Mouse (Mus musculus): ENCODE results near the gene Llgl1.

The Llgl1 gene

GRCm38 (mm10) chr11:60699524-60700075 is at the start of gene Llgl1:
TSS of gene Llgl1 (plus strand) at chr11:60699723.
- DNase-seq (ENCODE audit: low spot score): peak; percentile 89

DNA sequence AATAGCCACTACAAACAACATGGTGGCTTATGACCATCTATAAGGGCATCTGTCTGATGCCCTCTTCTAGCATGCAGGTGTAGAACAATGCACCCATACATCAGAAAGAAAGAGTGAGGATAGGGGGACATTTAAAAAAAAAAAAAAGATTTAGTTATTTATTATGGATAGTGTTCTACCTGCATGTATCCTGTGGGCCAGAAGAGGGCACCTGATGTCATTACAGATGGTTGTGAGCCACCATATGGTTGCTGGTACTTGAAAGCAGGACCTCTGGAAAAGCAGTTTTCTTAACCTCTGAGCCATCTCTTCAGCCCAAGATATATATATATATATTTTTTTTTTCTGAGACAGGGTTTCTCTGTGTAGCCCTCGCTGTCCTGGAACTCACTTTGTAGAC is 3.4 kb upstream of the Llgl1 start:
- no peak for DNase-seq (ENCODE audit: low spot score)

GRCm38 (mm10) chr11:60697561-60697960 is 2.0 kb upstream of the Llgl1 start:
- no peak for DNase-seq (ENCODE audit: low spot score)

GRCm38 (mm10) chr11:60698806-60699523 is 558 bp upstream of the Llgl1 start:
- DNase-seq (ENCODE audit: low spot score): peak; percentile 80

DNA sequence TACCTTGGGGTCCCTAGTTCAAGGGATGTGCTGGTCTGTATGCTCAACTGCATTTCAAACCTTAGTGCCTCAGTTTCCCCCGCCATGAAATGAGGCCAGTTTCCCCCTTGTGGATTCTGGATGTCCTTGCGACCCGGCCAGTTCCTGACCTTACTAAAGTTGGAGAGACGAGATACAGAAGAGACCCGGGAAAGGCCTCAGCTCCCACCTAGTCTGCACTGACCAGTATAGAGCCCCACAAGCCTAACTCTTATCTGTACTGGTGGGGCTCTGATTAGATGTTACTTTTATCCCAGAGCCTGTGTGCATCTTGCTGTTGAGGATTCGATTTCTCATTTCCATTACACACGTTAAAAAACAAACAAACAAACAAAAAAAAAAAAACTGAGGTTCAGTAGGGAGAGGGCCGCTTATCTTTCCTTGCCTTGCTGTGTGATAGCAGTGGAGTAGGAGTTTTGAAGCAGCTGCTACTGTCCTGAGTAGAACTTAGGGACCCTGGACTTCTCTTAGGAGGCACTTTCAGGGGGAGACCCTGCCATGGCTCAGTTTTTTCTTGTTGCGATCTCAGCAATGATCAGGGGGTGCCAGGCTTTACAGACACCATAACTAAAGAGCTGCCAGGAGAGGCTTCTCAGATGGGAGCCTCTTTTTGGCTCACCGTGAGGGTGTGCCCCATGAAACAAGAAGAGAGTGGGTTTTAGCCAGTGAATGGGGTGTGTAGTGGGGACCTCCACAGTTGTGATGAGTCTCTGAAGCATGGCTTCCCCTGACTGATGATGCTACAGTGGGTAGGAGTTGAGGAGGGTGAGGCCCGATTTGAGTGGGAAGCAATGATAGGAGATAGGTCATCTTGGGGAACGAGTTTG is 1.0 kb downstream of the Llgl1 start:
- DNase-seq (ENCODE audit: low spot score): no peak

GRCm38 (mm10) chr11:60701611-60702010 is 2.1 kb downstream of the Llgl1 start:
- DNase-seq (ENCODE audit: low spot score): no peak

GRCm38 (mm10) chr11:60703131-60703530 is 3.6 kb downstream of the Llgl1 start:
- DNase-seq (ENCODE audit: low spot score): no peak

DNA sequence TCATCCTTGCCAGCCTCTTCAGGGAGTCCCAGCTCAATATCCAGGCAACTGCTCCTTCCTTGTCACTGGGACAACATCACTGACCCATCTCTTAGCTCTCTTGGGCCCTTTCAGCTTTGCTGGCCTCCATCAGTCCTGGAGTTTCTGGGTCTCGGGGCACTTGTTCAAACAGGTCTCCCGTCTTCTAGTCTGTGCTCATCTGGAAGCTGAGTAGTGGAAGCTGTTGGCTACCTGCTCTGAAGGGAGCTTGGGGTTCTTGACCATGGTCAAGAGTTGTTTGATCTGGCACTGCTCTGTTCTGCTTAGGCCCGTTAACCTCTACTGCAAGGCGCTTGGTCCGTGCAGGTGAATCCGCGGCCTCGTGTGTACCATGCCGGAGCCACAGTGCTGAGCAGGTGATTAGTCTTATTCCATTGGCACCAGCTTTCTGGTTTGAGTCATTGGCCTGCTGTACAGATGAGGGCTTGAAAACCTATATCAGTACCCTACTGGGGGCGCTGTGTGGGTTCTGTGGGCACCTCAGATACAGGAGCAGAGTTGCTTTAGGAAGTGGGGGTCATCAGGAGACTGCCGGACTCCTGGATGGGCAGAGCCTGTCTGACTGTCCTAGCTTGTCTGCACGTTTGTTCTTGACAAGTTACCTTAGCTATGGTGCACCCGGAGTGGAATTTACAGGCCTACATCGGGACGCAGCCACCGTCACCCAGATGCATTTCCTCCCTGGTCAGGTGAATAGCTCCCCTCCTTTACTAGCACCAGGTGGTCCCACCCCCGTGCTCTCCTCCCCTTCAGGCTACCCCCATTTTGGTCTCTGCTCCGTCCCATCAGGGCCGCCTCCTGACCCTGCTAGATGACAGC is 4.7 kb downstream of the Llgl1 start:
- DNase-seq (ENCODE audit: low spot score): no peak

DNA sequence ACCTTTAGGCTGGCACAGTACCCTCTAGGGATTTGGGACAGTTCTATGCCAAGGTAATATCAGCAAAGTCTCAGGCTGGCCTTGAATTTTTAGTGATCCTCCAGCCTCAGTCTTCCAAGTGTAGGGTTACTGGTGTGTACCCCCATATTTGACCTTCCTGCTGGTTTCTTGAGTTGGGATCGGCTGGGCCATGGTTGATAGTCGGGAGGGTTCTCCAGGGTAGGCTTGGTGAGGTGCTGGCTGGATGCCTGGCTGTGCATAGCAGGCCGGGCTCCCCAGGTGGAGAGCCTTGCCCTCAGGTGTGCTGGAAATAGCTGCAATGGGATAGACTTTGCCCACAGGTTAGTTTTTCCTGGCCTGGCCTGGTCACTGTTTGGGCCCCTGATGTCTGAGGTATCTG is 5.7 kb downstream of the Llgl1 start:
- no peak for DNase-seq (ENCODE audit: low spot score)

- no peak for DNase-seq (ENCODE audit: low spot score)
Observed at GRCm38 (mm10) chr11:60706076-60706475, 6.6 kb downstream of the Llgl1 start.

DNA sequence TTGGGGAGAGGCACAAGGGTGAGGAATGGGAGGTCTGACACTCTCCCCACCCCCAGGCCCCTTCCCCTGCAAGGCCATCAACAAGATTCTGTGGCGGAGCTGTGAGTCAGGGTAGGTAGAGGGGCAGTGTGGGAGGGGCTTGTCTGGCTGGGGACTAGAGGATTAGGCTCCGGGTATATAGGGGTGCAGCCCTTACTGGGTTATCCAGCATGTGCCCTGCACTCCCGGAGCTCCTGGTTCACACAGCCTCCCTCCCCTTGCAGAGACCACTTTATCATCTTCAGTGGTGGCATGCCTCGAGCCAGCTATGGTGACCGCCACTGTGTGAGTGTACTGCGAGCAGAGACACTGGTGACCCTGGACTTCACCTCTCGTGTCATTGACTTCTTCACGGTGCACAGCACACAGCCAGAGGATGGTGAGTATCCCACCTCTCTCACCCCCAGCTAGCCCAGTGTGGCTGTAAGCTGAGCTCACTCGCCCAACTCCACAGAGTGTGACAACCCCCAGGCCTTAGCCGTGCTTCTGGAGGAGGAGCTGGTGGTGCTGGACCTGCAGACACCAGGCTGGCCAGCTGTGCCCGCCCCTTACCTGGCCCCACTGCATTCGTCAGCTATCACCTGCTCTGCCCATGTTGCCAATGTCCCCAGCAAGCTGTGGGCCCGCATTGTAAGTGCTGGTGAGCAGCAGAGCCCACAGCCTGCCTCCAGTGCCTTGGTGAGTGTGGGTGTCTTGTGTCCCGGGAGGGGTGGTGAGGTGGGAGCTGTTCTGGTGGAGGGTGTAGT is 7.4 kb downstream of the Llgl1 start:
- no peak for DNase-seq (ENCODE audit: low spot score)

- DNase-seq (ENCODE audit: low spot score): no peak
Observed at GRCm38 (mm10) chr11:60707672-60708071, 8.1 kb downstream of the Llgl1 start.

DNA sequence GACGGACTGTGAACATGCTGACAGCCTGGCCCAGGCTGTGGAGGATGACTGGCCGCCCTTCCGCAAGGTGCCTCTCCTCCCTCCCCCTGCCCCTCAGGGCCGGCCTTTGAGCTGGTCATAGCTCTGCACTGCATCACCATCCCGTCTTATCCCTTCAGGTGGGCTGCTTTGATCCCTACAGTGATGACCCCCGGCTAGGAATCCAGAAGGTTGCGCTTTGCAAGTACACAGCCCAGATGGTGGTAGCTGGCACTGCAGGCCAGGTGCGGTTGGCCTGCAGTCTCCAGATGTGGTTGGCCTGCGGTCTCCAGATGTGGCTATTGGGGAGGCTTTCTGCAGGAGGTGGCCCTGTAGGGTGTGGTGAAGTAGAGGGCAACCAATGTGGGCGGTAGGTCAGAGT is 9.1 kb downstream of the Llgl1 start:
- no peak for DNase-seq (ENCODE audit: low spot score)

GRCm38 (mm10) chr11:60709481-60710465 is 10.2 kb downstream of the Llgl1 start:
- no peak for DNase-seq (ENCODE audit: low spot score)

- DNase-seq (ENCODE audit: low spot score): no peak
Observed at GRCm38 (mm10) chr11:60711218-60711617, 11.7 kb downstream of the Llgl1 start.

GRCm38 (mm10) chr11:60712040-60712439 is 12.5 kb downstream of the Llgl1 start:
- no peak for DNase-seq (ENCODE audit: low spot score)

DNA sequence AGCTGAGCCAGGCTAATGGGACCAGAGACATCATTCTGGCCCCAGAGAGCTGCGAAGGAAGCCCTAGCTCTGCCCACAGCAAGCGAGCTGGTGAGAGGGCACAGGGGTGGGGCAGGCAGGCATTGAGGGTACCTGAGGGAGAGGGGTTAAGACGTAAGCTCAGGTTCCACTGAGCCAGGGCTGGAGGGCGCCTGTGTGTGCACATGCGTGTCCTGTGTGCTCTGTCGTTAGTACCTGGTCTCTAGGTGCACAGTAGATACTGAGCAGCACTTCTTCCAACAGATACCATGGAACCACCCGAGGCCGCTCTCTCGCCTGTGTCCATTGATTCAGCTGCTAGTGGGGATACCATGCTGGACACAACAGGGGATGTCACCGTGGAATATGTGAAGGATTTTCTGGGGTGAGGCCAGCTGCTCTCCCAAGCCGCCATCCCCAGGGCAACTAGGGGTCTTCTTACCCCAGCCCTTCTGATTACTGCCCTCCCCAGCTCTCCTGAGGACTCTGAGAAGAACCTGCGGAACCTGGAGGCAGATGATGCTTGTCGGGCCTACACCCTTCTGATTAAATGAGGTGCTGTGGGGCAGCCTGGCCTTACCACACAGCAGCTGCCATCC is 13.2 kb downstream of the Llgl1 start:
- DNase-seq (ENCODE audit: low spot score): no peak

GRCm38 (mm10) chr11:60715833-60716232 is 16.3 kb downstream of the Llgl1 start:
- DNase-seq (ENCODE audit: low spot score): no peak

GRCm38 (mm10) chr11:60719263-60719662 is 19.7 kb downstream of the Llgl1 start:
- no peak for DNase-seq (ENCODE audit: low spot score)
